Mouse (Mus musculus) R1 (cell line): ENCODE results near the gene Adssl1.

Experiments
- DNase-seq: peaks from one replicate; pipeline ENCODE4 v3.0.0-alpha.2; 2018; ENCODE audit warnings: low read depth, low spot score

Adssl1 gene

DNA sequence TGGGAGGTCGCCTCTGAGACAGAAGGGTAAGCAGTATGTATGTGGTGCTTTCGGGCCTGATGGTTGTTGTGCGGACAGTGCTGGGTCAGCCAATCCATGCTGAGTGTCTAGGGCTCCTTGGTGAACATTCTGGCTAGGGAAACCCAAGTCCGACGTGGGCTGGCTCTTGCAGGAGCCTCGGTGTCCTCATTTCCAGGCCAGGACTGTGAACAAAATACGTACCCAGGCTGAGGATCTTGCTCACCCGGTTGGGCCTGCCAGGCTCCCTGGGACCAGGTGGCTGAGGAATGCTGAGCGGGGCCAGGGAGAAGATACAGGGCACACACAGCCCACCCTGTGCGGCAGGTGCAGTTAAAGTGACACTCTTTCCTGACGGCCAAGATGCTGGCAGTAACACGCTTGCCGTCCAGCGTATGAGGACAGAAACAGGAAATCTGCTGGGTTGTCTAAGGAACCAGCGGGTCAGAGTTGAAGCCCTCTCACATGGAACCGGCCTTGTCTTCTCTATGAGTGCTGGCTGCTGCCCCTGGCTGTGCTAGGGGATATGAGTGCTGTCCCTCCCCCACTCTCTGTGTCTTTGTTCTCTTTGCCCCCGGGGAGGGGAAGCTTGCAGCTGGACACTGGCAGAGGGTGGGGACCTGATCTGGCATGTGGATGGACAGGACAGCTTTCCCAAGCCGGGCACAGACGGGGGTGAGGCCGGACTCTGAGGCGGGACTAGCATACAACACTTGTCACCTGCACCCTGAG, 26.7 kb upstream of the Adssl1 start:
- no peak for DNase-seq

DNA sequence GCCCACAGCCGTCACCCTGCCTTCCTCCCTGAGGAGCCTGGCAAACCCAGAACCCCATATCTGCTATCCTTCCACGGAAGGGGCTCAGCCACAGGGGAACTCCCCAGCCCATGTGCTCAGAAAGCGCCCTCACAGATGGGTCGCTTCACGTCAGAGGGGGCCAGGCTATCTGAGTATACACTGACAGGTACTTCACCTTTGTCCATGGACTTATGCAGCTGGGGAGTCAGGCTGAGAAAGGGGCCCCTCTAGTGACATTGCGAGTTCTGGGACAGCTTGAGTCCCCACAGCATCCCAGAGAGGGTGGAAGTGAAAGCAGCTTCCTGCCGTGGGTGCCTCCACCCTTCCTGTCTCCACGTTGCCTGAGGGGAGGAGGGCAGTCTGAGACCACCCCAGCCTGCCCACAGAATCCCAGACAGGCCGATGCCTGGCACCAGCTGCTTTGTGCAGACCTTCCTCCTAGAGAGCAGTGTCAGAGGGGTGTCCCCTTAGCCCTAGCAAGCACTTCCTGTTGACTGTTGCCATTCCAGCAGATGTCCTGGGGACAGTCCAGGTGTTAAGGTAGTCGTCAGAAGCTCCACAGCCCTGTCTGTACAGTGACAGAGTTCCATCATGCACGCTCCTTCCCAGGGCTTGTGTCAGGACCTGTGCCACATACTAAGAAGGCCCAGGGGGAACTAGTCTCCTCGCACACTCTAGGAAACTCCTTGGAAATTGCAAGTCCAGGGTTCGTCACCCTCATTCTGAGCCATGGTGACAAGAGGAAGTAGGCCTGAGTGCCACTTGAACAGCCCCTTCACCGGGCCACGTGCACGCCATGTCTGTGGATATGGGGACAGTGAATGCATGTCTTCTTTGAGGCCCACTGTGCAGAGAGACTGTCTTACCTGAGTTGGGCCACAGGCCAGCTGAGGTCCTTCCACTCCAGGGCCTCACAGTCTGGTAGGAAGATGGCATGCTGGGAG, 25.6 kb upstream of the Adssl1 start:
- no peak for DNase-seq

DNA sequence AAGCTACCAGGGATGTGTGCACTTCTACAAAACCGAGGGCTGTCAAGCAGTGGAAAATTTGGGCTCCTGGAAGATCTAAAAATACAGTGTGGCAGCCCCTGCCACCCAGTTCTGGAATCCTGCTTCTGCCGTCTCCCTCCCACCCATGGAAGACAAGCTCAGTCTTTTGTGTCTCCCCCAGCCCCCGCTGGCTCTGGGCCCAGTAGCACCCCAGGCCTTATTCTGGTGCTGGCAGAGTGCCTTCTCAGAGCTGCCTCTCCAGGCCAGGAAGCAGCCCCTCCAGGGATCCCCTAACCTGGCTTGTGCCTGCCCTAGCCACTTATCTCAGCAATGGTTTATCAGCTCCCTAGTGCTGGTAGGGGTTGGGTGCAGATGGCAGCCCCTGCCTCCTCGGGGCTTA, 24.9 kb upstream of the Adssl1 start:
- DNase-seq, result no peak

DNA sequence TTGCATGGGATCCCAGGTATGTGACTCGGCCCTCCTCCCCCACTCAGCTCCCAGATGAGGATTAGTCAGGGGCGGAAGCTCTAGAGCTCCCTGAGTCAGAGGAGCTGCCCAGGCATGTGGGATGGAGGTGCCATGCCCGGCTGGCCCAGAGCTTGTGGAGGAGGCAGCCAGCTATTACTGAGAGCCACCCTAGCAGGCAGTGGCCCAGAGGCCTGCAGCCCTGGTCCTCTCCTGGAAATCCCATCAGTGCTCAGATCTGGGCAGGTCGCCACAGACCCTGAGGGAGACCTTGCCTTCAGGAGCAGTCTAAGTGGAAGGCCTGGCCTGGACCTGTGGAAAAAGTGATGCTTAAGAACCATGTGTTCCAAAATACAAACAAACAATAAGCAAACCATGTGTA, 24.2 kb upstream of the Adssl1 start:
- no peak for DNase-seq

DNA sequence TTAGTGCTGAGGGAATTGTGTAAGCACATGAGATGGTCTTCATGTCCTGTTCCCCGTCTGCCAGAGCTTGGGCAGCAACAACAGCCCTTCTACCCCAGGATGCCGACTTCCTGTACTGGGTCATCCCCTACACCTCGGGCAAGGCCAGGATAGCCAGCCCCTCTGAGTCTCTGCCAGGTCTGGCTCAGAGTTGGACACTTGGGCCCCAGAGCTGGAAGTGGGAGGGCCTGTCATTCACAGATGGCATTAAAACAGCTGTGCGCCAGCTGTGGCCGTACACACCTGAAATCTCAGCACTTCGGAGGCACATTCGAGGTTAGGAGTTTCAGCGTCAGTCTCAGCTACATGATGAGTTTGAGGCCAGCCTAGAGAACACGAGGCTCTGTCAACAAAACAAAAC, 23.4 kb upstream of the Adssl1 start:
- no peak for DNase-seq

DNA sequence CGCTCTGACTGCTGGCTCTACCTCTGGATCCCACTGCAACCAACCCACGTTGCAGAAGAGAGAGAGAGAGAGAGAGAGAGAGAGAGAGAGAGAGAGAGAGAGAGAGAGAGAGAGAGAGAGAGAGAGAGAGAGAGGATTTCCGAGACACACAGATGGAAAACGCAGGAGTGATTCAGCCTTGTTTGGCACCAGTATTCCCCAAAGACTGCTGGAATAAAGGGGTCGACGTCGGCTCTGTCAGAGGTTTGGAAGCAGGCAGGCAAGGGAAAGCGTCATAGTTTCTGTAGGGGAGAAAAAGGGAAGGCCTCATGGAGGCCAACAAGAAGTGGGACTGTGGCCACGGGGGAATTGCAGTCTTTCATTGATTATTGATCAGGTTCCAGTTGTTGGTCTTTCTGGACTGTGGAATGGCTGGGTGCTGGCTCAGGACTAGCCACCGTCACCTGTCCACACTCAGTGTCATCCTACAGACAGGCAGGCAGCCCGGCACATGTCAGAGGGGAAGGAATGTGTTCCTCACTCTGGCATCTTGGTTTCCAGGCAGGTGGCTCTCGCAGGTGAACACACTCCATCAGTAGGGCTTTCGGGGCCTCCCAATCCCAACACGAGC, 22.8 kb upstream of the Adssl1 start:
- DNase-seq, result no peak

DNA sequence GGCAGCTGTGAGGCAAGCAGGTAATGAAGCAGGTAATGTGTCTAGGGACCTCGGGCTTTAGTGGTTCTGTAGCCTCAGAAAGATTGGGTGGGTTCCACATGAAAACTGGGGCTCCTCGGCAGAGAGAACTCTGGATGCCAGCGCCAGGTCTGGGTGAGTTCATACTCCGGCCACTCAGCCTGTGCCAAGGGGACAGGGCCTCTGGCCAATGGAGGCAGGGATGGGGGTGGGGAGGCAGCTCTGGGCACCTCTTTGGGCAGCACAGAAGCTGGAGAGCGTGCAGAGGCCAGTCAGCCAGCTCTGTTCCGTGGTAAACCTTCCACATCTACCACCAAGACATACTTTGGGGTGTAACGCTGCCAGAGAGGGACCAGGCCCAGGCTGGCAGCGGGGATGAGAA, 22.2 kb upstream of the Adssl1 start:
- no peak for DNase-seq

DNA sequence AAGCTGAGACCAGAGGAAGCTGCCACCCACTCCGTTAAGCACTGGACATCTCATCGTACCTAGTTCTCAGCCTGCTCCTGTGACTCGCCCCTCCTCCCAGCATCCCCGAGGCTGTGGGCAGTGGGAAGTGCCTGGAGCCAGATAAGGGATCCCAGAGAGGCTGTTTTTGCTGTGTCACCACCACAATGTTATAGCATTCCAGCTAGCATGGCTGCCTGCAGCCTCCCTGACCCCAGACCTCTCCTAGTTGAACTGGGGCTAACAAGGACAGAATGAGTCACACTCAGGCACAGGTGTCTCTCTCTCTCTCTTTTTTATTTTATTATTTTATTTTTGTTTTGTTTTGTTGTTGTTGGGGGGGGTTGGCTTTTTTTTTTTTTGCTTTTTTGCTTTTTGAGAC, 20.6 kb upstream of the Adssl1 start:
- no peak for DNase-seq

DNA sequence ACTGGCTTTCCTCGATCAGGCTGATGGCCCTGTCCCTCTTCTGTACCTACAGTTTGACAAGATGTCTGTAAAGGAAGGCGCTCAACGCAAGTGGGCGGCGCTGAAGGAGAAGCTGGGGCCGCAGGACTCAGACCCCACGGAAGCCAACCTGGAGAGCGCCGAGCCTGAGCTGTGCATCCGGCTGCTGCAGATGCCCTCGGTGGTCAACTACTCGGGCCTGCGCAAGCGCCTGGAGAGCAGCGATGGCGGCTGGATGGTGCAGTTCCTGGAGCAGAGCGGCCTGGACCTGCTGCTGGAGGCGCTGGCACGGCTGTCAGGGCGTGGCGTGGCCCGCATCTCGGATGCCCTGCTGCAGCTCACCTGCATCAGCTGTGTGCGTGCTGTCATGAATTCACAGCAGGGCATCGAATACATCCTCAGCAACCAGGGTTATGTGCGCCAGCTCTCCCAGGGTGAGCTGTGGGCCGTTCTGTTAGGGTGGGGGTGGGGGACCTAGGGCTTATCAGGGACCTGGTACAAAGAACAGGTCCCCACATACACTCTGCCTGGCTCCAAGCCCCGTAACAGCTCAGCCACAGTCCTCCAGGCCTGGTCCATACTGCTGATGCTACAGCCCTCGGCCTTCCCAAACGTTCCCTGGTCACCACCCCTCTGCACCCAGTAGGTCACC, 19.8 kb upstream of the Adssl1 start:
- DNase-seq, result peak; percentile 37

DNA sequence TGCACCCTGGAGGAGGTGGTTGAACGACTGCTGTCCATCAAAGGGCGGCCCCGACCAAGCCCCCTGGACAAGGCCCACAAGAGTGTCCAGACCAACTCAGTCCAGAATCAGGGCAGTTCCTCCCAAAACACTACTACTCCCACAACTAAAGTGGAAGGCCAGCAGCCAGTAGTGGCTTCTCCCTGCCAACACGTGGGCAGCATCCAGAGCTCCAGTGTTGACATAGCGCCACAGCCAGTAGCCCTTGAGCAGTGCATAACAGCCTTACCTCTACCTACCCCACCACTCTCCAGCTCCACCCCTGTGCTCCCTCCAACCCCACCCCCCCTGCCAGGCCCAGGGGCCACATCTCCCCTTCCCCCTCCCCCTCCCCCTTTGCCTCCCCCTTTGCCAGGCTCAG, 15.8 kb upstream of the Adssl1 start:
- no peak for DNase-seq

DNA sequence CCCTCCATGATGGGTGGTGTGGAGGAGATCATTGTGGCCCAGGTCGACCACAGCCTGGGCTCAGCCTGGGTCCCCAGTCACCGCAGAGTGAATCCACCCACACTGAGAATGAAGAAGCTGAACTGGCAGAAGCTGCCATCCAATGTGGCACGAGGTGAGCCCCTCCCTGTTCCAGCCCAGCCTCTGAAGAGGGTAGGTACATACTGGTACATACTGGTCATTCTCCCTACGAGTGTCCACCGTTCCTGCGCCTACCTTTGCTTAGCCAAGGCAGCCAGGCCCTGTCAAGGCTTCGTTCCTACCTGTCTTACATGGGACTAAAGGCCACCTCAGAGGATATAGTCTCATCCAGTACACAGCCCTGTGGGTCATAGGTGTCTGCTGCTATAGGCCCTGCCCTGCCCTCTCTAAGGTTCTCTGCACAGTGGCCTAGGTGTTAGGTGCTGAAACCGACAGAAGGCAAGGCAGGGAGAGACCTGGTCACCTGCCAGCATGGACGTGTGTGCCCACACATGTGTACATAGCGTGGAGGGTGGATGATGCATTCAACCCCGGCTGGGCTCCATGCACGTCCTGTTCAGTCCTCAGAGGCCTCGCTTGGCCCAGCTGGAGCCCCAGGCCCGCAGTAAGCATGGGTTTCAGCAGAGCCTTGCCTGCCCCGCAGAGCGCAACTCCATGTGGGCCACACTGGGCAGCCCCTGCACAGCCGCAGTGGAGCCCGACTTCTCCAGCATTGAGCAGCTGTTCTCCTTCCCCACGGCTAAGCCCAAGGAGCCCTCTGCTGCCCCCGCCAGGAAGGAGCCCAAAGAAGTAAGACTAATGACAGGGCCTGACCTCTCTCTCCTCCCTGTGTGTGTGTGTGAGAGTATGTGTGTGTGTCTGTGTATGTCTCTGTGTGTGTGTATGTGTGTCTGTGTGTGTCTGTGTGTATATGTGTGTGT, 14.9 kb upstream of the Adssl1 start:
- DNase-seq, result peak; percentile 71

DNA sequence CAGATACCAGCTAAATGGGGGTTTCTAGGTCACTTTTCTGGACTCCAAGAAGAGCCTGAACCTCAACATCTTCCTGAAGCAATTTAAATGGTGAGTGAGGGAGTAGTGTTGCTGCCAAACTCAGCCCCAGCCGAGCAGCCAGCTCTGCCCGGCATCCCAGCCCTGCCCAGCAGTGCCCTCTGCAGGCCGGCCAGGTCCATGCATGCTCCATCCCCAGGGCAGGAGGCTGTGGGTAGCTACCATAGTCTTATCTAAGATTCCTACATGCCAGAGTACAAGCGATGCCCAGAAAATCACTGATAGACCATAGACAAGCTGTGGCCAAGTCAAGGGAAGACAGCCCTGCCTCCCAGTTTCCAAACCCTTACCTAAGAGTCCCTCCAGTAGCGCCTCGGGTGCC, 14.1 kb upstream of the Adssl1 start:
- peak; percentile 45 for DNase-seq

DNA sequence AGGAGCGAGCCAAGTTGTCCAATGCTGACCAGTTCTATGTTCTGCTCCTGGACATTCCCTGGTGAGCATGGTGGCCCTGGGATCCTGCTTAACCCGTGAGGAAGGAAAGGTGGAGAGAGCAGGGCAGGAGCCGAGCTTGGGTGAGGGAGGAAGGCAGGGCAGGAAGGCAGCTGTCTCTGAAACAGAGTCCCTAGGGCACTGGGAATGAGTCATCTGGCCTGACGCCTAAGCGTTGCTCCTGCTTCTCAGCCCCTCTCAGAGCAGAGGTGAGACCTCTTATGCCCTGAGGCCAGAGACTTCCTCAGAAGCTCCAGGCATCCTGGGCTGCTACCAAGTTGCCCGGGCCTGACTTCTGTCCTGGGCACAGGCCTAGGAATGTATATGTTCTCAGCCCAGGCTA, 12.8 kb upstream of the Adssl1 start:
- DNase-seq, result no peak

DNA sequence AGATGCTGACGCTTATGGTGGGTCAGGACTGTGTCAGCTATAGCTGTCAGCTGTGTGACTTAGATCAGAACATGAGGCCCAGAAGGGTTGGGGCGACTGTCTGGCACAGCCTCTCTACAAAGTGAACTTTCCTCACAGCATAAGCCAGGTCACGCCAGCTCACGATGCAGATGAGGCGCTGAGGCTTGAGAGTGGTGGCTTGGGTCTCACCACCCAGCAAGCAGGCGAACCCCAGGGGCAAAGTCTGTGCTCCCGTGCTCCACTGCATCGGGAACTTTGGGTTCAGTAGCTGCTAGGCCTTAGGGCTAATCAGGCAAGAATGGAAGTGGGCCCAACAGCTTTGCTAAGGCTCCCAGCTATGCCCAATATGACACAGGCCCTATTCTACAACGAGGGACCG, 10.8 kb upstream of the Adssl1 start:
- no peak for DNase-seq

DNA sequence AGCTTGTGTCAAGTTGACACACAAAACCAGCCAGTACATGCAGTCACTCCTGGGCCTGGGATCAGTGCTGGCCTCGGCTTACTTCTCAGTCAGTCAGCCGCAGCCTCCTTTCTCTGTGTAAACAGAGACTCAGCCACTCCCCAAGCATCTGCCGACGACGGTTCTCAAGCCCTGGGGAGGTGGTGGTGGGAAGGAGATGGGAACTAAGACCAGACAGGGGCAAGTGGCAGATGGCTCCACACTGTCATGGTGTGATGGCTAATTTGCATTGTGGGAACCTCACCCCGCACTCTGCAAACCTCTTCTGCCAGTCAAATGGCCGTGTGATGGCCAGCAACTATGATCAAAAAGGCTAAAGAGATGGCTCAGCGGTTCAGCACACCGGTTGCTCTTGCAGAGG, 3.2 kb upstream of the Adssl1 start:
- DNase-seq, result no peak

DNA sequence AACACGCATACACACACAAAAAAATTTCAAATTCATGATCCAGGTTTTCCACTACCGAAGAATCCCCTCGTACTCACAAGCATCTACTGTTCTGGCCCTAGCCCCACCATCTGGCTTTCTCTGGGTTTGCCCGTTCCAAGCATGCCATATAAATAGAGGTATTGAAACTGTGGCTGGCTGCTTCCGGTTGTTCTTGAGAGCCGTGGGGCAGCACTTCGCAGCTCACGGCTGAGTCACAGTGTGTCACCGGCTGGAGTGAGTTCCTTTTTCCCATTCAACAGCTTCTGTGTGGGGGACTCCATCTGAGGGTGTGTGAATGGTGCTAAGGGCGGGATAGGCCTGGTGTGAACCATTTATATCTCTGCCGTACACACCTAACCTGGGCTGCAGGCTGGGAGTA, 2.7 kb upstream of the Adssl1 start:
- DNase-seq, result no peak

DNA sequence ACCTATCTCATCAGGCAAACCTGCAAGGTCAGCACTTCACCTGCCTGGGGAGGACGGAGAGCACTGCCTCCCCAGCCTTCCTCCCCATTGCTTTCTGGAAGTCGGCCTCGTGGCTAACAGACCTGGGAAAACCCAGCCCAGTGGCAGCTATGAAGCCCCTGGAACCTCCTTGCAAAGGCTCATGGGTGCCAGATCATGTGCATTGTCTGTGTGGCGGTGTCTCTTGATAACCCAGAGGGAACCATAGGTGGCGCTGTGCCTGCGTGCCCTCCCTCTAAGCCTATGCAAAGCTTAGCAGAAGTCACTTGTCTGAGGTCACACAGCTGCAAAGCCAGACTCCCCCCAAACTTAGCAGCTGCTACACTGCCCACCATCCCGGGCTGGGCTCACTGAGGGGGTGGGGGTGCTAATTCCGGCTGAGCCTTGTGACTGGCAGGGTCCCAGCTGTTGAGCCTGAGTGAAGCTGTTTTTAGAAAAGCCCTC, 1.9 kb upstream of the Adssl1 start:
- DNase-seq, result peak; percentile 89

DNA sequence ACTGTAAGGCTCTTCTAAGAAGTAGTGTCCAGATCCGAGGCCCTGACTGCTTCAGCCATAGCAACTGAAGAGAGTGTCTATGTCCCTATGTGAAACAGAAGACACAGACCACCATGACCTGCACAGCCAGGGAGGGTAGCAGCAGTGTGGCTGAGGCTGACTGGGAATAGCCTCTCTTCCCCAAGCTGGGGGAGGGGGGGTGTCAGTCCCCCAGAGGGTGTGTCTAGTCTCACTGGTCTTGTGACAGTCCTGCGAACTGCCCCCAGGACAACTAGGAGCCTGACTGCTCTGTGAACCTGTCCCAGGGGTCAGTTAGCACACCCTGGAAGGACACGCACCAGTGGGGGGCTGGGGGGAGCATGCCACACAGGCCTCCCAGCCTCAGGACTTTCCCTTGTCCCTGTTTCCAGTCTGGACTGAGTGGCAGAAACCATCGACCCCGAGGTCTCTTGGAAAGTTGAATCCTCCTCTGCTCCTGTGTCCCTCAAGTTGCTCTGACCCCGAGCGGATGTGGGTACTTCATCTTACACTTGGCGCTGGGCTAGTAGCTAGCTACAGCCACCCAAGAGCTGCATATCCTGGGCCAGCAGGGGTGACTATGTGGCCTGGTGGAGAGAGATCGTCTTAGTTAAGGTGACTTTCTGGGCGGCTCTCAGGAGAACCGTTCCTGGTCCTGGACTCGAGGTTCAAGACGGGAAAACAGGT, 712 bp upstream of the Adssl1 start:
- no peak for DNase-seq

DNA sequence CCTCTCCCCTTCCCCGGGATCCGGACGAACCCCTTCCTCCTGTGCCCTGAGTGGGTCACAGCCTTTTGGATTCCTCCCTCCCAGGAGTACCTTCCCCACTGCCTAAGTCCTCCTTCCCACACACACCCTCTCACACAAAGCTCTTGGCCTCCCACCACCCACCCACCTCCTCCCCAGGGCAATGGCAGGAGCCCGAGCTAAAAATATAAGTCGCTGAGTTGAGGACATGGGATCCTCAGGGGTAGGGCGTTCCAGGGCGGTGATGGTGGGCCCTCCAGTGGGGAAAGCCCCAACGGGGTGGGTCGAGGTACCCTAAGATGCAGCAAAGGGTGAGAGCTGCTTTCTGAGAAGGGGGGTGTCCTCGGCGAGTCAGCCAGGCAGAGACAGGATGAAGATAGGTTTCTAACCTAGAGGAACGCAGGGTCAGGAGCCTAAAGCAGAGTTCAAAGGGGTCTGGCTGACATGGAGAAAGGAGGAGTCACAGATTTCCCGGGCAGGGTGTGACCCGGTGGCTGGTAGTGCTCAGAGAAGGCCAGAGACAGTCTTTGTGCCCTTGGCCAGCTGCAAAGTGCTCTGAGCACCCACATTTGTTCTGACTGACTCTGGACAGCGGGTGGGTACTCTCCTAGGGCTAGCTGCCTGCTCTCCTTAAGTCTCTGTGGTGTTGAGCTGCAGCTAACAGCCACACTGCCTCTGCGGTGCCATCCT, 663 bp downstream of the Adssl1 start:
- no peak for DNase-seq
